Mouse (Mus musculus) layer of hippocampus, adult 8-10 months (tissue): ENCODE measurements around the gene Cdkn2aipnl. TPM values are rescaled to one million over a fixed set of nuclear protein-coding genes. Genes with fewer than 3 reads are reported as not detected.

ENCODE experiments used
- DNase-seq, 2 experiments: peaks; one replicate each; pipeline ENCODE4 v3.0.0; 2022; ENCODE audit warnings: low spot score in 2 of 2
- total RNA-seq, 4 experiments: library from RNA; stranded (reverse); gene quantifications; 2 replicates each; pipeline ENCODE4 v1.2.4; 2022

Gene Cdkn2aipnl
- total RNA-seq, 4 experiments from 2014 or later, result 35.7 to 42.8 (median 39.5) TPM

DNA sequence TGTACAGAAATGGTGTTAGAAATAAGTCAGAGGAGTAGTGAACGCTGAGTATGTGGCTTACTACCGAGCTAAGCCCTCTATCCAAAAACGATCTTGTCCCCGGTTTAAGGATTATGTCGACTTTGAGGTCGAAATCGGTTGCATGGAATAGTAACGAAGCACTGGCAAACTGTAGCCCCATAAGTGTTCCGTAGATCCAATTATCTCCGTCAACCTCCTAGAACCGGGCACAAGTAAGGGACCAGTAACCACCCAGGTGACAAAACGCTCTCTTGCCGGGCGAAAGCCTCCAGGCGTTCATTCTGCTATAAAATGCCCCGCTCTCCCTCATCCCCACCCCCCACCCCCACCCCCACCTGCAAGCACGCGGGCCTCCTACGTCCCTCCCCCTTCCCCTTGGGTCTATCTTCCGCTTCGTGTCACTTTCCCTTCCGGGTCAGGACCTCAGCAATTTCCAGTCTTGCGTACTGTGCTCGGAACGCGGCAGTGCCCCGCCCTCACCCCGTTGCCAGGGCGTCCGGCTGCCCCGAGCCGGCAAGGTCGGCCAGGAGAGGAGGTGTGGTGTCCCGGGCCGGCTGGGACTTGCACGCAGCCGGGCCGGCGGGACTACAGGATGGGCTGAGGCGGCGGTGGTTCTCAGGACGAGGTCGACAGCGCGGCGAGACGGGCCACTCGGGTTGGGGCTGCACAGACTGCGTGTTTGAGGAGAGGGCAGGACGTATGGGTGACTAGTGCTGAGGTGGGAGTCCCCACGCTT is 36.5 kb downstream of the Cdkn2aipnl start, which contains the start of gene Cdkl3:
Cdkl3 (plus strand) TSS at position 450 of the 757 bp plus-strand sequence.
- DNase-seq, result peak; percentile 85 to 88

GRCm38 (mm10) chr11:52005586-52005985 is 38.1 kb downstream of the Cdkn2aipnl start:
- DNase-seq, result no peak

- no peak for DNase-seq
Observed at GRCm38 (mm10) chr11:52011011-52011410, 43.5 kb downstream of the Cdkn2aipnl start.

DNA sequence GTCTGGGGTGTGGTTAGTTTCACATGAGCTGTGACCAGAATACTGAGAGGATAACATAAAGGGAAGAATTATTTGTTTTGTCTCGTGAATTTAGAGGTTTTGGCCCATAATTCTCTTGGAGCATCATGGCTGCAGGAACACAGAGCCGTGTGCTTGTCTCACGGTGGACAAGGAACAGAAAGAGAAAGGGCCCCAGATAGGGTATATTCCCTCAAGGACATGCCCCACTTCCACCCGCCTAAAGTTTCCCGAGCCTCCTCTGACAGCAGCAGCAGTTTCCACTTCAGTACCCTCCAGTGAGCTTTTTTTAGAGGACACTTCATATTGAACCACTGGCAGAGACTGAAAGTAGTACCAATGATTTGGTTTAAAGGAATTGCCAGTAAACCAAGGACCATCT is 44.1 kb downstream of the Cdkn2aipnl start:
- no peak for DNase-seq

DNA sequence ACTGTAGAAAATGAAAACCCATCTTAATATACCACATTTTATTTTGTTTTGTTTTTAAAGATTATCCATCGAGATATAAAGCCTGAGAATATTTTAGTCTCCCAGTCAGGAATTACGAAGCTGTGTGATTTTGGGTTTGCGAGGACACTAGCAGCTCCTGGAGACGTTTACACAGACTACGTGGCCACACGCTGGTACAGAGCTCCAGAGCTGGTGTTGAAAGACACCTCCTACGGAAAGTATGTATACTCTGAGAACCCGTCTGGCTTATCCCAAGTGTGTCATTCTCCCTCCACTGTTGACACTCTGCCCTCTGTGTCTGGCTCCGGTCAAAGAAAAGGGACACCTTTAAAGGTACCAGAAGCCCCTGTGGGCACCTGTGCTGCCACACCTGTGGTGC is 50.8 kb downstream of the Cdkn2aipnl start:
- no peak for DNase-seq

Other genes starting within 250 kb of the Cdkn2aipnl start
- gene Sec24a, start 204.0 kb upstream of the Cdkn2aipnl start, total RNA-seq, result 10 to 100 TPM; 19.4 to 23.8 (median 20.5) TPM
- 10 to 100 TPM; 67.5 to 74.9 (median 70.7) TPM for gene Sar1b, start 204.0 kb upstream of the Cdkn2aipnl start, total RNA-seq
- gene Jade2, start 110.0 kb upstream of the Cdkn2aipnl start, total RNA-seq, result 10 to 100 TPM; 50.6 to 54.2 (median 52.0) TPM
- 100 to 1,000 TPM; 162 to 207 (median 179) TPM for gene Ube2b, start 33.1 kb downstream of the Cdkn2aipnl start, total RNA-seq
- 10 to 100 TPM; 13.4 to 17.6 (median 16.1) TPM for gene Cdkl3, start 36.6 kb downstream of the Cdkn2aipnl start, total RNA-seq
- 100 to 1,000 TPM; 102 to 118 (median 110) TPM for gene Ppp2ca, start 131.0 kb downstream of the Cdkn2aipnl start, total RNA-seq
- not detected for gene Olfr1373, start 177.9 kb downstream of the Cdkn2aipnl start, total RNA-seq
- gene Olfr1371, start 246.3 kb downstream of the Cdkn2aipnl start, total RNA-seq, result not detected